Mouse (Mus musculus) ES-E14 (cell line): Measurements from ENCODE around the gene Zdhhc14.

Source experiments
- CHD2 ChIP-seq: IDR thresholded peaks from 2 replicates; pipeline ENCODE4 v1.6.1; 2014; ENCODE audit warnings: mild to moderate bottlenecking, low read depth, low read length, inconsistent platforms
- HCFC1 ChIP-seq: IDR thresholded peaks from 2 replicates; pipeline ENCODE4 v1.6.1; 2012; ENCODE audit warnings: low read length, inconsistent platforms, borderline replicate concordance; ENCODE audit not compliant: insufficient read depth
- MAFK ChIP-seq: IDR thresholded peaks from 2 replicates; pipeline ENCODE4 v1.6.1; 2014; ENCODE audit warnings: mild to moderate bottlenecking, low read depth, low read length, inconsistent platforms; ENCODE audit not compliant: insufficient read depth
- ZNF384 ChIP-seq: IDR thresholded peaks from 2 replicates; pipeline ENCODE4 v1.6.1; 2012; ENCODE audit warnings: low read depth, low read length, inconsistent platforms

DNA sequence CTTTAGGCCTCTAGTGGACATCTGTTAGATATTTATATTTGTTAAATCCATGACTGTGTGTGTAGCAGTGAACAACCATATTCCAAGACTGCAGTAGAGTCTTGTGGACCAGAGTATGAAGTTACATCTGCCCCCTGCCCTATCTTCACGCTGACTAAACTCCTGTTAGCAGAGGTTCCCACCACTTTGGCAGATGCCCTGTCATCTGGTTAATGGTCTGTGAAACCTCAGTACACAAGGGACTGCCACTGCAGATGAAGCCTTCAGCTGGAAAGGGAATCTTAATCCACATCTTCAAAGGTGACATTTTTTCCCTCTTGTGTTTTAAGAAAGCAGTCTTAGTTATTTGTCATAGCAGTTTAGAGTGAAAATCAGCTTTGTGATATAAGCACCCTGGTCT, 187.0 kb downstream of the Zdhhc14 start:
- TF ChIP-seq ZNF384, result no peak
- no peak for TF ChIP-seq MAFK
- TF ChIP-seq HCFC1, result no peak
- no peak for TF ChIP-seq CHD2
